Mouse (Mus musculus): ENCODE data around the gene Serpina3f. TPM values are rescaled to one million over a fixed set of nuclear protein-coding genes. Genes with fewer than 3 reads are reported as not detected.

Gene Serpina3f
- polyA plus RNA-seq, 1 experiment from 2014 or later = 0.43 TPM

DNA sequence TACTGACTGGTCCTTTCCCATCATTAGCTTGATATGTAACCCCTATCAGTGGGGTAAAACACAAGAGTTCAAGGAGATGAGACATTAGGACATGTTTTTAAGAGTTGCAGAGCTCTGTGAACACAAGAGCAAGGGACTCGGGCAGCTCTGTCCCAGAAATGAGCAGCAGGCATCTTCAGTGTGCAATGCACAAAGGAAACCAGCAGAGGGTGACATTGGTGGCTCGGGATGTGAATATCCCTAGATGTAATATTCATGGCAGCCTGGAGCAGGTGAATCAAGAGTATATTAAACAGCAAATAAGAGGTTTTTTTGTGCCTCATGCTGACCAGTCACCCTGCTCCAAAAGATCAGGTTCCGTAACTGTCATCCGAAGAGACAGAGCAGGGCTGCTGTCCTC, 5.2 kb upstream of the Serpina3f start:
- no peaks in the 10 kb centered on the region for H3K4me1 ChIP-seq (ENCODE audit: control insufficient read depth, insufficient read depth, low read length)
- no peak overlapping the region for H3K9ac ChIP-seq (replicated peaks; ENCODE audit: low read length)
- H3K4me3 ChIP-seq (replicated peaks; ENCODE audit: low read depth, low read length) = no peak overlapping the region
- no peaks in the 10 kb centered on the region for H3K36me3 ChIP-seq (ENCODE audit: control insufficient read depth, insufficient read depth, low read length)
- no peaks in the 10 kb centered on the region for H3K9me3 ChIP-seq (ENCODE audit: control insufficient read depth, low read length)
- DNase-seq (peak; percentile 12), ATAC-seq (ENCODE audit: low FRiP score, low TSS enrichment) (no peak)
- no peak overlapping the region for H3K4me2 ChIP-seq (ENCODE audit: low read length)
- 83% methylated on average over 4 of the region's 4 CpGs for WGBS
- no peak overlapping the region for H3K27ac ChIP-seq (replicated peaks; ENCODE audit: low read depth, low read length)
- no peaks in the 10 kb centered on the region for H3K27me3 ChIP-seq (ENCODE audit: control insufficient read depth, insufficient read depth, low read length)

DNA sequence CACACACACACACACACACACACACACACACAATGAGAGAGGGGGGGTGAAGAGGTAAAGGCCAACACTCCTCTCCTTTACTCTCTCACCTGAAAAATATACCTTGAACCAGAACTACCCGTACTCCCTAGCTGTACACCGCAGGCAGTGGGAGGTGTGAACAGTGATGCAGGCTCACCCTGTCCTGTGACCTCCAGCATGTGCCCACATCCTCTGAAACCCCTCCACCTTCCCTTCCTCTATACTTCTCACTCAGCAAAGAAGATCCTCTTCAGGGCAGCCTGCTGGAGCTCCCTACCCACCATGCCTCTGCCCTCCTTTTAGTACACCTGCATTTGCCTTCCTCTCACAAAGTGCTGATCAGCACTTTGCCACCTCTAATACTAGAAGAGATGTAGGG, 4.5 kb upstream of the Serpina3f start:
- Histone ChIP-seq H3K9ac (replicated peaks; ENCODE audit: low read length) (no peak overlapping the region), H3K36me3 (ENCODE audit: control insufficient read depth, insufficient read depth, low read length) (no peaks in the 10 kb centered on the region), H3K4me3 (replicated peaks; ENCODE audit: low read depth, low read length) (no peak overlapping the region), H3K4me1 (ENCODE audit: control insufficient read depth, insufficient read depth, low read length) (no peaks in the 10 kb centered on the region), H3K4me2 (ENCODE audit: low read length) (no peak overlapping the region), H3K9me3 (ENCODE audit: control insufficient read depth, low read length) (no peaks in the 10 kb centered on the region), H3K27me3 (ENCODE audit: control insufficient read depth, insufficient read depth, low read length) (no peaks in the 10 kb centered on the region), H3K27ac (replicated peaks; ENCODE audit: low read depth, low read length) (no peak overlapping the region)
- 96% methylated on average over 2 of the region's 2 CpGs for WGBS
- DNase-seq (no peak), ATAC-seq (ENCODE audit: low FRiP score, low TSS enrichment) (no peak)

- no peaks in the 10 kb centered on the region for H3K4me1 ChIP-seq (ENCODE audit: control insufficient read depth, insufficient read depth, low read length)
- ATAC-seq (ENCODE audit: low FRiP score, low TSS enrichment) (peak; percentile 34; the same call in 1 of the 2 replicates), DNase-seq (peak; percentile 26)
- 25% methylated on average over 2 of the region's 2 CpGs for WGBS
- no peak overlapping the region for H3K9ac ChIP-seq (replicated peaks; ENCODE audit: low read length)
- H3K36me3 ChIP-seq (ENCODE audit: control insufficient read depth, insufficient read depth, low read length) = no peaks in the 10 kb centered on the region
- no peaks in the 10 kb centered on the region for H3K9me3 ChIP-seq (ENCODE audit: control insufficient read depth, low read length)
- H3K27ac ChIP-seq (replicated peaks; ENCODE audit: low read depth, low read length) = 0 out of 2 replicates have a peak overlapping the region, but pooled peaks have one; percentile 2
- H3K4me2 ChIP-seq (ENCODE audit: low read length) = no peak overlapping the region
- H3K27me3 ChIP-seq (ENCODE audit: control insufficient read depth, insufficient read depth, low read length) = no peaks in the 10 kb centered on the region
- H3K4me3 ChIP-seq (replicated peaks; ENCODE audit: low read depth, low read length) = no peak overlapping the region
Measured at GRCm38 (mm10) chr12:104213689-104214444, 477 bp upstream of the Serpina3f start.

GRCm38 (mm10) chr12:104215249-104215648, 905 bp downstream of the Serpina3f start:
- H3K9me3 ChIP-seq (ENCODE audit: control insufficient read depth, low read length) = no peaks in the 10 kb centered on the region
- ATAC-seq (ENCODE audit: low FRiP score, low TSS enrichment) (no peak), DNase-seq (no peak)
- no peak overlapping the region for H3K9ac ChIP-seq (replicated peaks; ENCODE audit: low read length)
- H3K27me3 ChIP-seq (ENCODE audit: control insufficient read depth, insufficient read depth, low read length) = no peaks in the 10 kb centered on the region
- H3K4me3 ChIP-seq (replicated peaks; ENCODE audit: low read depth, low read length) = no peak overlapping the region
- WGBS = 97% methylated on average over 1 of the region's 1 CpGs
- H3K27ac ChIP-seq (replicated peaks; ENCODE audit: low read depth, low read length) = no peak overlapping the region
- H3K4me2 ChIP-seq (ENCODE audit: low read length) = no peak overlapping the region
- no peaks in the 10 kb centered on the region for H3K4me1 ChIP-seq (ENCODE audit: control insufficient read depth, insufficient read depth, low read length)
- no peaks in the 10 kb centered on the region for H3K36me3 ChIP-seq (ENCODE audit: control insufficient read depth, insufficient read depth, low read length)

- Histone ChIP-seq H3K9ac (replicated peaks; ENCODE audit: low read length) (no peak overlapping the region), H3K4me3 (replicated peaks; ENCODE audit: low read depth, low read length) (no peak overlapping the region), H3K4me1 (ENCODE audit: control insufficient read depth, insufficient read depth, low read length) (no peaks in the 10 kb centered on the region), H3K27ac (replicated peaks; ENCODE audit: low read depth, low read length) (no peak overlapping the region), H3K36me3 (ENCODE audit: control insufficient read depth, insufficient read depth, low read length) (no peaks in the 10 kb centered on the region), H3K27me3 (ENCODE audit: control insufficient read depth, insufficient read depth, low read length) (no peaks in the 10 kb centered on the region), H3K9me3 (ENCODE audit: control insufficient read depth, low read length) (no peaks in the 10 kb centered on the region), H3K4me2 (ENCODE audit: low read length) (no peak overlapping the region)
- DNase-seq = no peak
- WGBS = 88% methylated on average over 1 of the region's 1 CpGs
- no peak for ATAC-seq (ENCODE audit: low FRiP score, low TSS enrichment)
Measured at GRCm38 (mm10) chr12:104221616-104222015, 7.3 kb downstream of the Serpina3f start.

DNA sequence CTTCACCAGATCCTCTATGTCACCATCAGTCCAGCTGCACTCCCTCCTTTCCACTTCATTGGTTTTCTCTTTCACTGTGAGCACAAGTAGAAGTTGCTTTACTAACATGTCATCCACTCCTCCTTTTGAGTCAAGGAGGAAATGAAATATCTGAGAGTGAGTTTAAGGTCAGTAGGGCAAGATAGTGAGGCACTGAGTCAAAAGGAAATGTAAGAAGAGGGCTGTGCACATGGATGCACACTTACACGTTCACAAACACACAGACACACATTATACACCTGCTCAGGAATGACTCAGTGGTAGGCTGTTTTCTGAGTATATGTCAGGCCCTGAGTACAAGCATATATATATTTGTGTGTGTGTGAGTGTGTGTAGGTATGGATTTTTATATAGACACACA, 9.3 kb downstream of the Serpina3f start:
- ATAC-seq (ENCODE audit: low FRiP score, low TSS enrichment) (no peak), DNase-seq (no peak)
- no peak overlapping the region for H3K4me3 ChIP-seq (replicated peaks; ENCODE audit: low read depth, low read length)
- H3K27me3 ChIP-seq (ENCODE audit: control insufficient read depth, insufficient read depth, low read length) = no peaks in the 10 kb centered on the region
- no peaks in the 10 kb centered on the region for H3K9me3 ChIP-seq (ENCODE audit: control insufficient read depth, low read length)
- WGBS = 71% methylated on average over 1 of the region's 1 CpGs
- H3K27ac ChIP-seq (replicated peaks; ENCODE audit: low read depth, low read length) = no peak overlapping the region
- no peak overlapping the region for H3K4me2 ChIP-seq (ENCODE audit: low read length)
- no peaks in the 10 kb centered on the region for H3K36me3 ChIP-seq (ENCODE audit: control insufficient read depth, insufficient read depth, low read length)
- no peaks in the 10 kb centered on the region for H3K4me1 ChIP-seq (ENCODE audit: control insufficient read depth, insufficient read depth, low read length)
- no peak overlapping the region for H3K9ac ChIP-seq (replicated peaks; ENCODE audit: low read length)

DNA sequence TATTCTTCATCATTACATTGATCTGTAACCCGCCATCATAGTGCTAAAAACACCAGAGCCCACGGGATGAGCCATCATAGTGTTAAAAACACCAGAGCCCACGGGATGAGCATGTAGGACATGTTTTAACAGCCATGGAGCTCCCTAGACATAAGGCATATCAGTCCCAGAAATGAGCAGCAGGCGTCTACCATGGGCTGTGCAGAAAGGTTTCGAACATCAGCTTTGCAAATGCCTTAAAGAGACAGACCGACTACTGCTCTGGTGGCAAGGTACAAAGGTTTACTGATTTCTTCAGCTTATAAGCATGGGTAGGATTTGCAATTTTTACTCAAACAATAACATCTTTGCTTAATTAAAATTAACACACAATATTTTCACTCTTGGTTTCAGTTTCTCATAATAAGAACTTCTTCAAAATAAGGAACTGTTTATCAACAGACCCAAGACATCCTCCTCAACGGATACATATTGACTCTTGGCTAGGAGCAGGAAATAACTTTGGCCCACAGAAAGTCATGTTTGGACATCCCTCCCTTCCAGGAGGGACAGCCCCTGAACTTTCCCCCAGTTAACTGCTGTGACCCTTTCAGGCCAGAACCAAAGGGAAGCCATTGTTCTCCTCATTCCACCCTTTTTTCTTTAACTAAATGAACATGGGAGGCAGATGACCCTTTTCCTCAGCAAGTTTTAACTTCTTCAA, 10.4 kb downstream of the Serpina3f start:
- H3K27ac ChIP-seq (replicated peaks; ENCODE audit: low read depth, low read length) = no peak overlapping the region
- 78% methylated on average over 7 of the region's 7 CpGs for WGBS
- DNase-seq (no peak), ATAC-seq (ENCODE audit: low FRiP score, low TSS enrichment) (no peak)
- no peaks in the 10 kb centered on the region for H3K9me3 ChIP-seq (ENCODE audit: control insufficient read depth, low read length)
- no peak overlapping the region for H3K9ac ChIP-seq (replicated peaks; ENCODE audit: low read length)
- H3K27me3 ChIP-seq (ENCODE audit: control insufficient read depth, insufficient read depth, low read length) = no peaks in the 10 kb centered on the region
- no peaks in the 10 kb centered on the region for H3K4me1 ChIP-seq (ENCODE audit: control insufficient read depth, insufficient read depth, low read length)
- H3K4me2 ChIP-seq (ENCODE audit: low read length) = no peak overlapping the region
- no peak overlapping the region for H3K4me3 ChIP-seq (replicated peaks; ENCODE audit: low read depth, low read length)
- no peaks in the 10 kb centered on the region for H3K36me3 ChIP-seq (ENCODE audit: control insufficient read depth, insufficient read depth, low read length)

DNA sequence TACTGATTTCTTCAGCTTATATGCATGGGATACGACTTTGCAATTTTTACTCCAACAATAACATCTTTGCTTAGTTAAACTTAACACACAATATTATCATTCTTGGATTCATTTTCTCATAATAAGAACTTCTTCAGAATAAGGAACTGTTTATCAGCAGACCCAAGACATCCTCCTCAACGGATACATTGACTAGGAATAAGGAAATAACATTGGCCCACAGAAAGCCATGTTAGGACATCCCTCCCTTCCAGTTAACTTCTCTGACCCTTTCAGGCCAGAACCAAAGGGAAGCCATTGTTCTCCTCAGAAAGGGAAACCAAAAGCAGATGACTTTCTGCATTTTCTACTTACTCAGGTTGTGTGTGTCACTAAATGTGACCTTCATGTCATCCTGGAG, 16.4 kb downstream of the Serpina3f start:
- 81% methylated on average over 2 of the region's 2 CpGs for WGBS
- Histone ChIP-seq H3K4me1 (ENCODE audit: control insufficient read depth, insufficient read depth, low read length) (no peaks in the 10 kb centered on the region), H3K27ac (replicated peaks; ENCODE audit: low read depth, low read length) (no peak overlapping the region)

DNA sequence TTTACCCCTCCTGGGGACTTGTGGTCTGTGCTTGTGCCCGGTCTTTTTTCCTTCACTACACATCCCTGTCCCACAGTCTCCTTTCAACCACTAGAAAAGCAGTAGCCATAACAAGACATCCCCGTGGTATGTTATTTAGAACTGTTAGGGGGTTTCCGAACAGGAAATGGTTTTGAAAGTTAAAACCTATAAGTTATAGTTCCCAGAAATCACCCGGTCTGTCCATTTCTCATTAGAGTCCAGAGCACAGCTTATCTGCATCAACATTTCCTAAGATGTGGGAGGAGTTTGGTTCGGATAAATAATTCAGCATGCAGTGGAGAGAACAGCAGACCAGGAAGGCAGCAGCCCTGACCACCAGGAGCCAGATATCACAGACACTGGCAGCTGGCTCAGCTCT, 21.6 kb downstream of the Serpina3f start, which contains the start of gene Serpina3g:
Gene Serpina3g, plus strand, starts transcription at position 331 of the 400 bp plus-strand sequence.
- Histone ChIP-seq H3K9ac (replicated peaks; ENCODE audit: low read length) (no peak within 1 kb of the TSS), H3K27me3 (ENCODE audit: control insufficient read depth, insufficient read depth, low read length) (no peaks in the 10 kb centered on the region), H3K4me3 (replicated peaks; ENCODE audit: low read depth, low read length) (no peak within 1 kb of the TSS), H3K27ac (replicated peaks; ENCODE audit: low read depth, low read length) (no peak within 1 kb of the TSS), H3K4me2 (ENCODE audit: low read length) (no peak within 1 kb of the TSS), H3K36me3 (ENCODE audit: control insufficient read depth, insufficient read depth, low read length) (no peaks in the 10 kb centered on the region), H3K9me3 (ENCODE audit: control insufficient read depth, low read length) (no peaks in the 10 kb centered on the region), H3K4me1 (ENCODE audit: control insufficient read depth, insufficient read depth, low read length) (no peaks in the 10 kb centered on the region)
- DNase-seq (no peak), ATAC-seq (ENCODE audit: low FRiP score, low TSS enrichment) (no peak)
- 76% methylated on average over 5 of the region's 5 CpGs for WGBS

More for the DNA sequence above, 16.4 kb downstream of the Serpina3f start:
- no peak for ATAC-seq (ENCODE audit: low FRiP score, low TSS enrichment)
- Histone ChIP-seq H3K27me3 (ENCODE audit: control insufficient read depth, insufficient read depth, low read length) (no peaks in the 10 kb centered on the region), H3K9me3 (ENCODE audit: control insufficient read depth, low read length) (no peaks in the 10 kb centered on the region), H3K36me3 (ENCODE audit: control insufficient read depth, insufficient read depth, low read length) (no peaks in the 10 kb centered on the region), H3K9ac (replicated peaks; ENCODE audit: low read length) (no peak overlapping the region), H3K4me3 (replicated peaks; ENCODE audit: low read depth, low read length) (no peak overlapping the region), H3K4me2 (ENCODE audit: low read length) (no peak overlapping the region)
- no peak for DNase-seq
